Mouse (Mus musculus) c-Kit-positive CD71-negative TER-119-negative erythroid progenitor cells, embryonic 14.5 days (primary cell): ENCODE measurements around the gene Lipt2.

Experiments used
- DNase-seq: peaks from one replicate; pipeline ENCODE4 v3.0.0-alpha.2; 2013; ENCODE audit warnings: low read depth

Gene Lipt2

DNA sequence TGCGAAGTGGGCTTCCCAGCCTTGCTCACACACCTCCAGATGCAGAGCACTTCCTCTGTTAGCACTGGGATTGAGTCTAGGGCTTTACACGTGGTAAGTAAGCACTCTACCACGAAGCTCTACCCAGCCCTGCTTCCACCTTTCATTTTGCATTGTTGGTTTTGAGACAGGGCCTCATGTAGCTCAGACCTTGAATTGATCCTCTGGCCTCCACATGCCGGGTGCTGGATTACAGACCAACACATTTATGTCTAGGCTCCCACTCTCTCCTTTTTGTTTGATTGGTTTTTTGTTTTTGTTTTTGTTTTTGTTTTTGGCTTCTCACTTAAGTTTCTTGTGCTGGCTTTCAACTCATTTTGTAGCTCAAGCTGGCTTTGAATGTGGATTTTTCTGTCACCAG, 11.7 kb downstream of the Lipt2 start:
- no peak for DNase-seq

DNA sequence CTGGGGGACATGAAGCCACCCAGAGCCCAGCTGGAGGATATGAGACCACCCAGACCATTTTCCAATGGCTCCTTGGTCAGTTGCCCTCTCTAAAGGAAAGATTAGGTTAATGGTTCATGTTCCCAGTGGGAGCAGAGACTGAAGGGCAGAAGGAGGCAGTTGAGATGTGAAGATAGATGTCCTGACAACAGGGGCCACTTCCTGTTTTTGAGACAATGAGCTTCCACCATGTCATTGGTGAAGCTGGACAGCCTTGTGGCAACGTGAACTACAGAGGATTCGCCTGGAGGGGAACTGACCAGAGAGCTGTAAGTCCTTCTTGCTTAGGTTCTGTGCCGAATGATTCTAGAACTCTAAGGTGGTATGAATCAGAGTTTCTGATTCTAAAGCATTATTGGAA, 17.2 kb downstream of the Lipt2 start, which contains the start of gene Kcne3:
Gene Kcne3, plus strand, starts transcription at position 234 of the 400 bp plus-strand sequence.
- peak; percentile 19 for DNase-seq

DNA sequence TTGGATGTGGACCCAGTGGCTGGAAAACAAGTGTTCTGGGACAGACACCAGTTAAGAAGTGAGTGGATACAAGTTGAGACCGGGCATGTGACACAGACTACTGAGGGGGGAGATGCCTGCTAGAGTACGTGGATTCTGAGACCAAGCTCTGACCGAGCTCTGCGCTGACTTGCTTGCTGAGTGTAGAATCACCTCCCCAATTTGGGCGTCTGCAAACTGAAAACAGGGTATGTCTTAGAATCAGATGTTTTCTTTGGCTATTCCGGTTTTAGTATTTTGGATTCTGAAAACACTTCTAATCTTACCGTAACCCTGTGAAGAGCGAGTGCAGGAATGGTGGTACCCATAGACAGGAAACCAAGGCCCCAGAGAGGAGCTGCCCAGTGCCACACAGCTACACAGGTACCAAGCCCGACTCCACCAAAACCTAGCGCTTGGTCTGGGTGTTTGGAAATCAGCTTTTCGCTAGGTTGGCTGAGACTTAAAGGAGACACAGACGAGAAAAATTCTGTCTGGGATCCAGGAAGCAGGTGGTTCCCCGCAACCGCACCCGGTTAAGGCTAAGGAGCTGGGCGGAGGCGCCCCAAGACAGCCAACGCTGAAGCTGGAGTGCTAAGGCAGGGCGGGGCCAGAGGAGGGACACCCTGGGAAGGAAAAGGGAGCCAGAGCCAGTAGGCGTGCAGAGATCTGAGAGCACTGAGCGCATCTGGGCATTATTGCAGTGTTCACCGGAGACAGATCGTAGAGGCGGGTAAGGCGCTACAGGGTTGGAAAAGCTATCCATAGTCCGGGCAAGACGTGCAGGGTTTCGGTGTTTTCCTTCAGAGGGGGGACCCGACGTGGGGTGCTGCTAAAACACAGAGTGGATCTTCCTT, 19.2 kb downstream of the Lipt2 start:
- peak; percentile 57 for DNase-seq

DNA sequence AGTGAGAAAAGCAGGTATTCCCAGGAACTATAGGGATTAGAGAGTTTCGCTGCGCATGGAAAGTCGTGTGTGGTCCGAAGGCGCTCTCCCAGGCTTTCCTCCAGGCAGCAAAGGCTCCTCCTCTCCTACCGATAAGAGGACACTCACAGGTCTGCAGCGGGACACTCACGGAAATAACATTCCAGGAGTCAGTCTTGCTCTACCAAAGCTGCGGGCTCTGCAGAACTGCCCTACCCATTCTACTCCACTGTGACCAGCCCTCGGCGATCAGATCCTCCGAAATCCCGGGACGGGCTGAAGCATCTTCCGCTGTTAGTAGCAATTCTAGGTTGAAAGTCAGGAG, 19.8 kb downstream of the Lipt2 start:
- DNase-seq = no peak

DNA sequence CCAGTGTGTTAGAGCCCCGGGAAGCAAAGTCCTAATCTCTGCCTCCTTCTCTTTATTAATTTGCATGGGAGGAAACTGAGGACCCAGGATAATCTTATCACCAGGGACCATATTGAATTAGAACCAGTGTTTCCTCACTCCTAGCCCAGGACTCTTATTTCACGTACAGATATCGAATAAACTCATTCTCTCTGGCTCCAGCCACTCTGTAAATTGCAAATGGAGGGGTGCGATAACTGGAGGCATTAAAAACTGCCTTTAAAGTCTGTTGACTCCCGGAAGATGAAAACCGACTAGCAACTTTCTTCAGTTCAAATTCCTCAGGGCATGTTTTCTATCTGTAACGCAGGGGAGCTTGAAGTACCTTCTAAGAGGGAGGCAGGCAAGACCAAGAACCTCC, 20.3 kb downstream of the Lipt2 start:
- DNase-seq = peak; percentile 25

DNA sequence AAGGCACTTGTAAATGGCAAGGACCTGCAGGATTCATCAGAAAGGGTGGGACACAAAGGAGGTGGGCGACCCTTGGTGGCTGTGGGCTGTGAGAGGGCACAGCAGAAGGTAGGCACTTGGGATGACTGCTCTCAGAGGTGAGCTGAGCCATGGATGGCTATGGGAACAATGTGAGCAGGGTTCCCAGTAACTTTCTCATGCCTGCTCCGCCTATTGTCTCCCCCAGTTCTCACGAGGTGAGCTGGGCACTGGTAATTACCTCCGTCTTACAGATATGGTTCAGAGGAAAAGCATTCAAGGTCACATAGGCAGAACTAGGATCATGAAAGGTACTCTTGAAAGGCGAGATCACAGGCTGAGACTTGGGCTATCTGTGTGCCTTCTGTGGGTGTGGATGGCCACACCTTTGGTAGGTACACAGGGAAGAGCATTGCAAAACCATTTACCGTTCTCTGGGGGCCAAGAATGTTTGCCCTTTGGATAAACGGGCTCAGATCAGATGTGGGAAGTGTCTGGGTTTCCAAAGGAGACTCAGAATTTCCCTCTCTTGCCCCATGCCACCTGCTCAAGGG, 20.8 kb downstream of the Lipt2 start:
- no peak for DNase-seq

DNA sequence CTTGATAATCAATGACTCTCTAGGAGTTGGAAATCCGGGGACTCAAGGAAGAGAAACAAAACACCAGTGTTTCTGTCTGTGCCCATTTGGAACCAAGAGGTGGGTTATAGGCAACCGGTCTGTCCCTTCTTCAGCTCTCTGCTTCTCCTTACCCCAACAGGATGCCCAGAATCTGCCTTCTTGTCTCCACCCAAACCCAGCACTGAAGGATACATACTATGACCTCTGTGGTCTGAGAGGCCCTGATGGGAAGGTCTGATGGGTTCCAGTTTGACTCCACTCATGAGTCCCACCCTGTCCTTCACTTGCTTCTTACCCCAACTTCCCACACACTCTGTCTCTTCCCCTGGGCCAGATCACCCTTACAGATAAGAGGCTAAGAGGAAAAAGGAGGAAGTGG, 22.1 kb downstream of the Lipt2 start:
- DNase-seq = no peak

DNA sequence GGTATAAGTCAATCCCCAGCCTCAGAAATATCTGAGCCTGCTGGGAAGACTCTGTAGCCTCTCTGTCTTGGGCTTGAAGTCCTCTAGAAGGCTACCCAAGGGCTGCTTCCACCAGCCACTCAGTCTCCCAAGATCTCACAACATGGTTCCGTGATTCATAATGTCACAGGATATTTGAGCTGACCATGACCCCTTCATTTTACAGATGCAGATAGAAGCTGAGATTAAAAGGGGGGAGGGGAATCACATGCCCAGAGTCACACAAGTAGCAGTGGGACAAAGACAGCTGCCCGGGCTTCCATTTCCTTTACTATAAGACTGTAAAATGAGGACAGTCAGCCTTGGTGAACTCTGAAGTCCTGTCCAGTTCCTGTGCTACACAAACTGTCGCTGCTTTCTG, 22.5 kb downstream of the Lipt2 start:
- no peak for DNase-seq

DNA sequence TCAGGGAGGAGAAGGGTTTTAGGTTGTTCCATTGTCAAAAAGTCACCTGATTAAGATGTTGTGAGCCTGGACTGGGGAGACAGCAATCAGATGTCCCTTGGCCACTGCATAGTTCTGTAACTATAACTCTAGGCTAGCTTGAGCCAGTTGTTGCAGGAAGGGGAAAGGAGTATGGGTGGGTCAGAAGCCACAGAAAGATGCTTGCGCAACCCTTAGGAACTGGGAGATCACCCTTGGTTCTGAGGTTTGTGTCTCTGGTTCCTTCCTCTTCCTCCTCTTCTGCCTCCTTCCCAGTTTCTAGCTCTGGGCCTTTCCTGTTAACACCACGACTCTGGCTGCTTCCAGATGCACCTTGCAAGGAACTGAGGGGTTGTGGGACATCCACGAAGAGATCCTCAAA, 23.3 kb downstream of the Lipt2 start:
- DNase-seq = peak; percentile 25

DNA sequence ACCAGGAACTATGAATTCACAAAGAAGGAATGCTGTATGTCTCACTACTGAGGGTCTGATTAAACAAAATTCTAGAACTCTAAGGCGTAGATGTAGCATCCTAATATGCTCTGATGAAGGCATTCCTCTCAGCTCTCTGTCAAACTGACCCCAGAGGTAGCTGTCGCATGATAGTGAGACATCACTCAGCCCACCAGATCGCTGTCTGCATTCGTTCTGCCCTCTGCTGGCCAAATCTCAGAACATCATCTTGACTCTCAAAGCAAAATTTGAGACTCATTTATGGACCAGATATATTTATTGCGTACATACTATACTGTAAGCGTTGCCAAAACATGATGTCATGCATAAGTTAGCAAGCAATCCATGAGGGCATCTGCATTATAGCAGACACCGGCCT, 28.5 kb downstream of the Lipt2 start:
- peak; percentile 47 for DNase-seq

DNA sequence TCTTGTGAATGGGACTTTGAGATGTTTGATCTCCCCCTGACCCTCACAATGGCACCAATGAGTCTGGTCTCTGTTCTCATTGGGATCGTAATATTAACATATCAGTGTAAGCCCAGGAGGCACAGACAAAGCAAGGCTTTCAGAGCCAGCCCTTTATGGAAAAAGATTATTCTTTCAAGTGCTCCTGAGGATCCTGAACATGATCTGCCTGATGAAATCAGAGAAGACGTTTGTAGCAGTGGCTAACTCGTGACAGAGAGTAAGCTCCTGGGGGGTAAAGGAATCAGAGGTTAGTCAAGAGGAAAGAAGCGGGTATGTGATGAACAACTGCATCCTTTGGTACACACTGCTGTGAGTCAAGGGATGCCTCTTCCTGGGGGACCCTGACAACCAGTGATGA, 31.1 kb downstream of the Lipt2 start:
- no peak for DNase-seq

DNA sequence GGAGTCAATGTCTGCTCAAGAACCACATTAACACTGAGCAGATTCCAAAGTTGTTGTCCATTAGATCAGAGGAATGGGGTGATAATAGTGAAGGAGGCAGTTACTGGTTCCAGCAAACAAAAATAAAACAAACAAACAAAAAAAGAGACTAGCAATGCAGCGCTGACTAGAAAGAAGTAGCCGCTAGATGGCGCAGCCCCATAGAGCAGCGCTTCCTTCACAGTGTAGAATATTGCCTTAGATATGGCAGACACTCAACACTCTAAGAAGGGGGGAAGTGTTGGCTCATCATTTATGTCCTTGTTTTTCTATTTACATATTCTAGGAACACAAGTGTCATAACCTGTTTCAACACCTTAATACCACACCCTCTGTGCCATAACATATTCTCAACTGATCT, 31.7 kb downstream of the Lipt2 start:
- peak; percentile 55 for DNase-seq

DNA sequence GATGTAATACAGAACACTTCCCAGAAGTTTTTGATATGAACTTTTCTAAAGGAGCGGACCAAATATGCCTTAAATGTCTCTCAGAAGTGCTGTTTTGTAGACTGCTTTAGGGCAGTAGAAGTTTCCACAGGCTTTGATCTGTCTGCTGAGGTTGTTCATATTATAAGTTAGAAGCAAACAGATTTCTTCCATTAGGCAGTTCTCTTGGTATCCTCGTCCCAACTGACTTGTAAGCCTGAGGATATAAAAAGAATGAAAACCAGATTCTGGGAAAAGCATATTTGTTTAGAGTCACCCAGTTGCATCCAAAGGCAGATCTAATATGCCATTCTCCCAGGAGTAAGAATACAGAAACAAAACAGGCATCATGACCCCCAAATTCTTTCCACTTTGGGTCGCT, 42.1 kb downstream of the Lipt2 start:
- DNase-seq = no peak

DNA sequence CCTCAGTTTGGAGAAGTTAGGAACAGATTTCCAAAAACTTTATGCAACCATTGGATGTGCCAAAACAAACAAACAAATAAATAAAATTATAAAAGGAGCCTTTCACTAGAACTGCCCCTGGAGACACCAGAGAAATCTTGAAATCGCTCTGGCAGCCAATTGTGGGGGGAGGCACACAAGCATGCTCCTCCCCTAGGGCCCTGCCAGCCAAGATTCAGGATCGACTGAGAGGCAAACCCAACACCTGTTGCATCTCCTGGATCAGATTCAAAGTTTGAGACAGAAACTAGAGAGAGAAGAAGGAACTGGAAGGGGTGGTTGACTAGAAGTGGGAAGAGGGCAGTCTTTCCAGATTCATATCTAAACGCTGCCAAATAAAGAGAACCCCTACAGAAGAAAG, 44.5 kb downstream of the Lipt2 start:
- DNase-seq = no peak

DNA sequence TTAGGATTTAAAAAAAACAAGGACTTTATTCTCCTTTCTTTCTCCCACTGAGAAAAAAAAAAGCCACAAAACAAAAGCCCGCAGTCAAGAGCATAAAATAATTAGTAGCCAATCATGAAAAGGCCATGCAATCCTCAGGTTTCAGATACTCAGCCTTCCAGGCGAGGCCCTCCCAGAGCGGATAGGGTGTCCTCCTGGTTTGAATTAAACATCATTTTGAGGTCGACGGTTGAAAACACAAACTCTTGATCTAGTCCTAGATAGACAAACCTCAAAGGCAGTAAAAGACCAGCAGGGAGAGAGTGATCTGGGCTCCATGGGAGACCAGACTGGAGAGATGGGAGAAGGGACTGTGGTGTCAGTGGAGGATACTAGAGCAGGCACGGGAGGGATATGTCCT, 45.8 kb downstream of the Lipt2 start:
- no peak for DNase-seq

DNA sequence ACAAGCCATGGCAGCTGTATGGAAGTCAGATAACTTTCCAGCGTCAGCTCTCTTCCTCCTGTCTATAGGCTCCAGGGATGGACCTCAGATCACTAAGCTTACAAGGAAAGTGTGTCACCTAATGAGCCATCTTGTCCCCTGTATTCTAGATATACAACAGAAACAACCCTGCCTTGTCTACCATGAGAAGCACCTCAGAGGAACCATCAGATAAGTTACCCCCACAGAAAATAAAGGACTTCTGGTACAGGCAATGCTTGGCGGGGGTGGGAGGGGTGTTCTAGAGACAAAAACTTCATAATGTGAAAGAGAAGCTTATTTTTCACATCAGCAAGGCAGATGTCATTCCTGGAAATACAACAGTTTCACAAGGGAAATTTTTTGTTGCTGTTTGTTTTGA, 47.1 kb downstream of the Lipt2 start:
- DNase-seq = no peak

DNA sequence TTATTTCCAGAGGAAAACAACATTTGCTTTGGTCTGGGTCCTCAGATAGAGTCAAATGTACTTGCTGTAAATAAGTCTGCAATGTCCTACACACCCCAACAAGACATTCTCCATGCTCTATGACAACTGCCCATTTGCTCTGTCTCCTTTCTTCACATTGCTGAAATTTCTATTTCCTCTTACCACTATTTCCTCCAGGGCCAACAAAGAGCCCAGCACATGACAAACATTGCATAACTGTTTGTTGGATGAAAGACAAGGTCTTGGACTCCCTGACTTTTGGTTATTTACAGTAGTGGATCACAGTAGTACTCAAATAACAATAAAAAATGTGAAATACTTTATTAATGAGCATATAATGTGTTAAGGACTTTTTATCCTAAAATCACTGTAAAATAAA, 48.8 kb downstream of the Lipt2 start:
- DNase-seq = no peak
